Mouse (Mus musculus): Measurements from ENCODE around the gene Pigq.

DNA sequence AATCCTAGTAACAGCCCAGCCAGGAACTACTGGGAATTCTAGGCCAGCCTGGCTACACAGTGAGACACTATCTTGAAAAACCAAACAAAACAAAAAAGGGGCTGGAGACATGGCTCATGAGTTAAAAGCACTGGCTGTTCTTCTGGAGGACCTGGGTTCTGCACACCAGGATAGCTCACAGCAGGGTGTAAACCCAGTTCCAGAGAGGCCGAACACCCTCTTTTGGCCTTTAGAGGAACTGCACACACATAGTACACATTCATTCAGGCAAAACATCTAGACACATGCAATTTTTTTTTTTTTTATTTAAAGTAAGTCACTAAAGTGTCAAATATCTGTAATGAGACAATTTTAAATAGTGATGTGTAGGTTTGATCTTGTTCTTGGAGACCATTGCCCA lies 44.5 kb downstream of the Pigq start:
- no peak for TF ChIP-seq USF1 (IDR thresholded peaks at IDR 0.05; ENCODE audit: low read depth, low read length)
- 0 out of 4 replicates have a peak, but pooled peaks of 1 of the 2 experiments have one; percentile 13 for TF ChIP-seq CTCF (conservative IDR thresholded peaks at IDR 0.05 in 1 of 2, IDR thresholded peaks at IDR 0.05 in 1 of 2; ENCODE audit: low read depth in 2 of 2, low read length in 2 of 2)
